8 mouse cellular contexts compared by ENCODE assay signal in genomic region chr11:107545747-107546476, GRCm38 (mm10). TPM values are rescaled to one million over a fixed set of nuclear protein-coding genes. Genes with fewer than 3 reads are reported as not detected.
DNase-seq lines count a peak whose midpoint lies in the region; ATAC-seq lines count a peak whose summit lies in the region.

No protein-coding gene starts in this region.

- no peak overlapping the region for H3K4me3 ChIP-seq in neural tube, embryonic 11.5 days (ENCODE audit: low read depth, low read length)
- peak overlapping the region; percentile 94 for H3K4me3 ChIP-seq in hindbrain, embryonic 15.5 days
- H3K4me3 ChIP-seq in liver, embryonic 12.5 days, result no peak overlapping the region

- no peak overlapping the region for H3K27ac ChIP-seq in neural tube, embryonic 11.5 days (ENCODE audit: low read depth, low read length)
- no peak overlapping the region for H3K27ac ChIP-seq in hindbrain, embryonic 15.5 days (replicated peaks)
- H3K27ac ChIP-seq in liver, embryonic 12.5 days, result no peak overlapping the region

- H3K4me1 ChIP-seq in neural tube, embryonic 11.5 days (ENCODE audit: control insufficient read depth, insufficient read depth, low read length), result 0 out of 2 replicates have a peak, but pooled peaks cover 2% of the 10 kb centered on the region
- peaks cover 27% of the 10 kb centered on the region for H3K4me1 ChIP-seq in hindbrain, embryonic 15.5 days (replicated peaks)
- peaks cover 32% of the 10 kb centered on the region for H3K4me1 ChIP-seq in liver, embryonic 12.5 days

- 25% methylated on average over 13 of the region's 13 CpGs for WGBS in neural tube, embryonic 11.5 days
- WGBS in hindbrain, embryonic 15.5 days, result 22% methylated on average over 13 of the region's 13 CpGs
- 40% methylated on average over 13 of the region's 13 CpGs for WGBS in liver, embryonic 12.5 days (ENCODE audit: insufficient replicate concordance)

- H3K4me2 ChIP-seq in neural tube, embryonic 11.5 days (ENCODE audit: low read depth), result peak overlapping the region; percentile 98
- H3K4me2 ChIP-seq in hindbrain, embryonic 15.5 days, result peak overlapping the region; percentile 100
- H3K4me2 ChIP-seq in liver, embryonic 12.5 days, result peak overlapping the region; percentile 99; the same call in 1 of the 2 replicates

- H3K36me3 ChIP-seq in neural tube, embryonic 11.5 days (ENCODE audit: control insufficient read depth, insufficient read depth, low read length), result no peaks in the 10 kb centered on the region
- no peaks in the 10 kb centered on the region; the same call in 1 of the 2 replicates for H3K36me3 ChIP-seq in hindbrain, embryonic 15.5 days
- peaks cover 18% of the 10 kb centered on the region for H3K36me3 ChIP-seq in liver, embryonic 12.5 days

- no peaks in the 10 kb centered on the region for H3K27me3 ChIP-seq in neural tube, embryonic 11.5 days (ENCODE audit: control insufficient read depth, insufficient read depth, low read length)
- H3K27me3 ChIP-seq in hindbrain, embryonic 15.5 days, result no peaks in the 10 kb centered on the region; the same call in 1 of the 2 replicates
- H3K27me3 ChIP-seq in liver, embryonic 12.5 days (replicated peaks), result peaks cover 24% of the 10 kb centered on the region

- ATAC-seq in neural tube, embryonic 11.5 days (ENCODE audit: insufficient read depth, low FRiP score, low TSS enrichment), result no peak
- no peak for ATAC-seq in hindbrain, embryonic 15.5 days (ENCODE audit: low FRiP score, low read depth)
- no peak for ATAC-seq in liver, embryonic 12.5 days

- H3K9ac ChIP-seq in neural tube, embryonic 11.5 days (ENCODE audit: low read length), result no peak overlapping the region
- H3K9ac ChIP-seq in hindbrain, embryonic 15.5 days, result no peak overlapping the region; the same call in 1 of the 2 replicates
- H3K9ac ChIP-seq in liver, embryonic 12.5 days, result no peak overlapping the region

- DNase-seq in neural tube, embryonic 11.5 days (ENCODE audit: low spot score), result no peak
- no peak for DNase-seq in neural tube, embryonic 10.5 days (ENCODE audit: extremely low spot score, low spot score)
- DNase-seq in retina, embryonic 14.5 days (ENCODE audit: low spot score), result peak; percentile 18
- DNase-seq in thymus, postnatal 10 days (ENCODE audit: low spot score in 2 of 2), result no peak
- DNase-seq in right cerebral cortex, postnatal 14 days, result no peak
- DNase-seq in cerebellum, postnatal 36 days, result no peak

- no peaks in the 10 kb centered on the region for H3K9me3 ChIP-seq in neural tube, embryonic 11.5 days (ENCODE audit: control insufficient read depth, low read length)
- no peaks in the 10 kb centered on the region for H3K9me3 ChIP-seq in hindbrain, embryonic 15.5 days
- H3K9me3 ChIP-seq in liver, embryonic 12.5 days (replicated peaks), result no peaks in the 10 kb centered on the region

RNA-seq across cellular contexts. Expression of gene Helz, which starts 1.8 kb away (rescaled TPM):
- 23.5 and 24.5 TPM in 2 replicates for polyA plus RNA-seq in neural tube, embryonic 11.5 days (2014; fragmentation: Nextera tagmentation; extraction: Ambion mirVana)
- 15.4 and 16.8 TPM in 2 replicates for polyA plus RNA-seq in hindbrain, embryonic 15.5 days (2015; fragmentation: Nextera tagmentation; extraction: Ambion mirVana)
- polyA plus RNA-seq in liver, embryonic 12.5 days (2016; fragmentation: Nextera tagmentation; extraction: Ambion mirVana), result 10.6 and 12.3 TPM in 2 replicates
